Mouse (Mus musculus) lung, embryonic 16.5 days (tissue): ENCODE results near the gene Zfyve28. TPM values are rescaled to one million over a fixed set of nuclear protein-coding genes. Genes with fewer than 3 reads are reported as not detected.

Experiments
- ATAC-seq: fragments of 200-750 bp; cut with Nextera tagmentation; 2 replicates; pipeline ENCODE4 v1.8.0; 2017; ENCODE audit warnings: low read depth, mild to moderate bottlenecking, moderate library complexity
- H3K27ac ChIP-seq: fragments of 300-500 bp; sonication (generic); 2 replicates; pipeline ENCODE4 v1.5.1; 2014; ENCODE audit warnings: mild to moderate bottlenecking, control low read depth, low read length
- H3K27me3 ChIP-seq: fragments of 300-500 bp; sonication (generic); 2 replicates; pipeline ENCODE4 v1.6.1; 2014; ENCODE audit warnings: low read depth, low read length, mixed read lengths; ENCODE audit not compliant: control insufficient read depth, insufficient read depth
- H3K36me3 ChIP-seq: fragments of 300-500 bp; sonication (generic); 2 replicates; pipeline ENCODE4 v1.6.1; 2014; ENCODE audit warnings: low read length; ENCODE audit not compliant: control insufficient read depth, insufficient read depth
- H3K4me1 ChIP-seq: fragments of 300-500 bp; sonication (generic); replicated peaks from 2 replicates; pipeline ENCODE4 v1.6.1; 2014; ENCODE audit warnings: low read length, mixed read lengths; ENCODE audit not compliant: control insufficient read depth, insufficient read depth
- H3K4me2 ChIP-seq: fragments of 300-500 bp; sonication (generic); 2 replicates; pipeline ENCODE4 v1.6.1; 2014; ENCODE audit warnings: low read depth, low read length, control low read depth
- H3K4me3 ChIP-seq: fragments of 300-500 bp; sonication (generic); 2 replicates; pipeline ENCODE4 v1.5.1; 2014; ENCODE audit warnings: mild to moderate bottlenecking, low read length, control low read depth
- H3K9ac ChIP-seq: fragments of 300-500 bp; sonication (generic); 2 replicates; pipeline ENCODE4 v1.6.1; 2014; ENCODE audit warnings: low read length, control low read depth
- H3K9me3 ChIP-seq: fragments of 300-500 bp; sonication (generic); 2 replicates; pipeline ENCODE4 v1.6.1; 2016; ENCODE audit warnings: low read length; ENCODE audit not compliant: control insufficient read depth
- WGBS: fragments of 180-500 bp; shearing (Covaris S2); extraction: QIAGEN DNeasy Blood & Tissue Kit; methylation state at CpG from one replicate; pipeline ENCODE4 v1.1.7; 2014; 5-methylcytosine and 5-hydroxymethylcytosine counted together
- polyA plus RNA-seq: library from polyadenylated mRNA; unstranded; fragments of >200 nt; fragmentation: Nextera tagmentation; extraction: Ambion mirVana; gene quantifications from 2 replicates; pipeline ENCODE4 v1.2.1, GENCODE M21; 2015

Zfyve28 gene
- polyA plus RNA-seq, 1 experiment from 2014 or later, result 0.26 TPM

DNA sequence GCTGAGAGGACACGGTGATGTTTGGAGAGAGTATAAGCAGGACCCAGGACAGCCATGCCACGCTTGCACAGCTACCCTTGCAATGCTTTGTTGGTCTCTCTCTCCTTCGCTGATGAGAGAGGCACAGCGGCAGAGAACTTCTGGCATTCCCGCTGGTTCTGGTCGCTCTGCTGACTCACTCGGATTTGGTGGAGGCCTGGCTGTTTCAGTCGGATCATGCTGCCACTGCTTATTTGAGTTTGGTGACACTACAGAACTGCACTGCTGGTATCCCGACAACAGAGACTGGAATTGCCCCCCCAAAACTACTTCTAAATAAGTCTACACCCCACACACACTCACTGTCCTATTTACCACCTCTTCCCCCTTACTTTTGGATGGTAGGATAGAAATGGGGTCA, 9.0 kb downstream of the Zfyve28 start:
- no peak overlapping the region for H3K4me3 ChIP-seq
- H3K9ac ChIP-seq, result no peak overlapping the region
- no peaks in the 10 kb centered on the region for H3K36me3 ChIP-seq
- H3K4me2 ChIP-seq, result no peak overlapping the region
- no peaks in the 10 kb centered on the region for H3K9me3 ChIP-seq
- 80% methylated on average over 9 of the region's 9 CpGs for WGBS
- no peaks in the 10 kb centered on the region for H3K4me1 ChIP-seq
- ATAC-seq, result no peak
- no peak overlapping the region for H3K27ac ChIP-seq
- H3K27me3 ChIP-seq, result no peaks in the 10 kb centered on the region

DNA sequence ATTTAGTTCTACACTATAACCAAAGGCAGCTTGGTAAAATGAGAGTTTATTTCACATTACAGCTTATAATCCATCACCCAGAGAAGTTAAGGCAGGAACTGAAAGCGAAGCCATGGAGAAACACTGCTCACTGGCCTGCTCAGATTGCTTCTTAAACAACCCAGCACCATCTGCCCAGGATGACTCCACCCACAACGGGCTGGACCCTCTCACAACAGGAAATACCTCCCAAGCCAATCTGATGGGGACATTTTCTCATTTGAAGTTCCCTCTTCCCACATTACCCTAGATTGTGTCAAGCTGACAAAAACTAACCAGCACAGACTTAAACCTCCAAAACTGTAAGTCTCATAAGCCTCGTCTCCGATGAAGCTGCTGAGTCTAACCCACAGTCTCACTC, 10.2 kb downstream of the Zfyve28 start:
- Histone ChIP-seq H3K4me3 (no peak overlapping the region), H3K9me3 (no peaks in the 10 kb centered on the region), H3K27ac (no peak overlapping the region), H3K27me3 (no peaks in the 10 kb centered on the region), H3K4me1 (no peaks in the 10 kb centered on the region), H3K36me3 (no peaks in the 10 kb centered on the region), H3K9ac (no peak overlapping the region), H3K4me2 (no peak overlapping the region)
- 58% methylated on average over 4 of the region's 4 CpGs for WGBS
- no peak for ATAC-seq

DNA sequence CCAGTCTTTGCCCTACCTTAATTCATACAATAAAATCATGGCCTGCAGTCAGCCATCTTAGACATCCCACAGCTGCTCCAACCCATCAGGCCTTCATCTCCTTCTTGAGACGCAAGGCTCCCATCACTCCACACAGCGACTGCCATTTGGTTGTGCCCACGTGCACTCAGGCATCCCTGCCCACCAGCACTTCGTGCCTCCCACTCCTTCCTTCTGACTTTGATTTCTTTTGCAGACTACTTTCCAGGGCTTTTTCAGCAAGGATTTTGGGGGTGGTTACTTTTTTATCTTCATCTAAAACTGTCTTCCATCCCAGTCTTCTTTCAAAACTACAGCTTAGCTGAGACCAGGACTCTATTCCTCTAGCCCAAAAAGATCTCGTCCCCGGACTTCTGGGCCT, 11.5 kb downstream of the Zfyve28 start:
- no peaks in the 10 kb centered on the region for H3K36me3 ChIP-seq
- no peak overlapping the region for H3K4me3 ChIP-seq
- WGBS, result 53% methylated on average over 6 of the region's 6 CpGs
- ATAC-seq, result no peak
- H3K9ac ChIP-seq, result no peak overlapping the region
- no peaks in the 10 kb centered on the region for H3K4me1 ChIP-seq
- no peak overlapping the region for H3K4me2 ChIP-seq
- no peaks in the 10 kb centered on the region for H3K9me3 ChIP-seq
- H3K27ac ChIP-seq, result no peak overlapping the region
- H3K27me3 ChIP-seq, result no peaks in the 10 kb centered on the region

DNA sequence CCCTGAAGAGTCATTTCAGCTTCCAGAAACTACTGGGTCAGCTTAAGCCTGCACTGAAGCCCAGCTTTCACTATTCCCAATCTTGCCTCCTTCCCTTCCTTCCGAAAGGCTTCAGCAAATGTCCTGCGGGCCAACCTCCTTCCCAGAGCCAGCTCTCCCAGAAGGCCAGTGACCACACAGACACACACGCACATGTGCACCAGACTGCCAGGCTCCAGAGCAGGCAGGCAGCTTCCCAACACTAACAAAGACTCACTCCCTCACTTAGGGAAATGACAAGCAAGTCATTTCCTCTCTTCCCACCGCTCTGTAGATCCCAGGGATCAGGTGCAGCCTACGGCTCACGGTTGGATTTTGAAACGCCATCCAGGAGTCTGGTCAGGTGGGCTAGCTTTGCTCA, 12.1 kb downstream of the Zfyve28 start:
- Histone ChIP-seq H3K27ac (no peak overlapping the region), H3K4me2 (no peak overlapping the region), H3K9ac (no peak overlapping the region), H3K36me3 (no peaks in the 10 kb centered on the region), H3K9me3 (no peaks in the 10 kb centered on the region), H3K4me1 (no peaks in the 10 kb centered on the region), H3K4me3 (no peak overlapping the region), H3K27me3 (no peaks in the 10 kb centered on the region)
- ATAC-seq, result no peak
- WGBS, result 55% methylated on average over 7 of the region's 7 CpGs

DNA sequence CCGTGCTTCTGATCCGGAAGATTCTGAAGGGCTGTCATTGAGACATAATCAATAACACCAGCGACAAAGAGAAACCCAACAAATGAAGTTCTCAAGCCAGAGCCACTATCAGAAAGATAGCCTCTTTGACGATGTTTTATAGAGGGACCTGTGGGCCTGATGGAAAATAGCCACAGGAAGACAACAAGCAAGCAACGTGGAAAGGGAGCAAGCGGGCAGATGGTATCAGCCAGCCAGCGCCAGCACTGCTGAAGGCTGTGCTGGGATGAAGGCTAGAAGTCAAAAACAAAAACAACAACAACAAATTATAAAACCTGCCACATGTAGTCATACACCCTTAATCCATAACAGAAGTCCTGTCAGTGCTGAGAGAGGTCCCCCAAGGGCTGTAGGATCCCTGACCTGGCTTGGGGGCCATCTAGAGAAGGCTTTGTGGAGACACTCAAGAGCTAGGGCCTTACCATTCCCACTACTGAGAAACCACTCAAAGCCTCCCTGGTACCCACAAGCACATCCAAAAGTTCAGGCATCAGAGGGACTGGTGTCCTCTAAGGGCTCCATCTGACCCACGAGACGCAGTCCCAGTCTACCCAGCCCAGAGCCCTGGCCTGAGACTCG, 13.5 kb downstream of the Zfyve28 start:
- H3K4me2 ChIP-seq, result no peak overlapping the region
- ATAC-seq, result no peak
- WGBS, result 79% methylated on average over 10 of the region's 10 CpGs
- no peak overlapping the region for H3K27ac ChIP-seq
- no peaks in the 10 kb centered on the region for H3K4me1 ChIP-seq
- no peaks in the 10 kb centered on the region for H3K9me3 ChIP-seq
- no peak overlapping the region for H3K9ac ChIP-seq
- H3K27me3 ChIP-seq, result no peaks in the 10 kb centered on the region
- no peak overlapping the region for H3K4me3 ChIP-seq
- H3K36me3 ChIP-seq, result no peaks in the 10 kb centered on the region

DNA sequence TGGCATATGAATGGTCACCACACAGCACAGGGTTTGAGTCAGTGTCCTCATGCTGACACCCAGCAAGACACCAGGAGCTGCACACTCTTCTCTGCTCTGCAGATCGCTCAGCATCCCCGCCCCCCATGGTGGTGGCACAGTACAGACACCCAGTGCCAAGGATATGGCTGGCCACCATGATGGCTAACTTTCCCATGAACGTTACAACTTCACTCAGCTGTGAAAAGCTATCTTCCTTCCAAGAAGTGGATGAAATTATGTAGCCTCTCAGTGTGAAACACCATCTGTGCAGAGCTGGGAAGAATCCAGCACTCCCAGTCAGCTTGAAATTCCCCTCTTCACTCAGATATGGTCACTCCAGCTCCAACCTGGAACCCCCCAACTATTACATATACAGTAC, 14.0 kb downstream of the Zfyve28 start:
- Histone ChIP-seq H3K9me3 (no peaks in the 10 kb centered on the region), H3K4me1 (no peaks in the 10 kb centered on the region), H3K9ac (no peak overlapping the region), H3K36me3 (no peaks in the 10 kb centered on the region), H3K4me3 (no peak overlapping the region), H3K27me3 (no peaks in the 10 kb centered on the region), H3K27ac (no peak overlapping the region), H3K4me2 (no peak overlapping the region)
- WGBS, result 76% methylated on average over 3 of the region's 3 CpGs
- no peak for ATAC-seq

DNA sequence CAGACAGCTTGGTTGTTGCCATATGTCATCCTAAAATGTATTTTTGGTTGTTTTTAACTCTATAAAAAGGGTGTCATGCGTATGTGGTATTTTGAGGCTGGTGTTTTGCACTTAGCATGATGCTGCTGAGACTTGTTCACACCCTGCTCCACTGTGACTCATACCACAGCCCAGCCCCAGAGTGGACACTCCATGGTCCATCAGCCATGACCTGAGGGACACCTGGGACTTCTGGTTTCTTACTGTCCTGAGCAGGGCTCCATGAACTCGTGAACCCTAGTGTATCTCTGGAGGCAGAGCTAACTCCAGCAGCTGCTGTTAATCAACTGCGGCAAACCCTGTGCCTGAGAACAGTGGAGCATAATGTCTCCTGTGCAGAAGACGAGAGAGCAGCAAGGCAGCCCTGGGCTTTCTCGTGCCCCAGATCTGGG, 15.0 kb downstream of the Zfyve28 start:
- no peak overlapping the region for H3K9ac ChIP-seq
- no peaks in the 10 kb centered on the region for H3K27me3 ChIP-seq
- WGBS, result 68% methylated on average over 5 of the region's 5 CpGs
- no peak overlapping the region for H3K27ac ChIP-seq
- no peak overlapping the region for H3K4me2 ChIP-seq
- no peaks in the 10 kb centered on the region for H3K9me3 ChIP-seq
- no peak overlapping the region for H3K4me3 ChIP-seq
- no peak for ATAC-seq
- no peaks in the 10 kb centered on the region for H3K36me3 ChIP-seq
- H3K4me1 ChIP-seq, result no peaks in the 10 kb centered on the region

DNA sequence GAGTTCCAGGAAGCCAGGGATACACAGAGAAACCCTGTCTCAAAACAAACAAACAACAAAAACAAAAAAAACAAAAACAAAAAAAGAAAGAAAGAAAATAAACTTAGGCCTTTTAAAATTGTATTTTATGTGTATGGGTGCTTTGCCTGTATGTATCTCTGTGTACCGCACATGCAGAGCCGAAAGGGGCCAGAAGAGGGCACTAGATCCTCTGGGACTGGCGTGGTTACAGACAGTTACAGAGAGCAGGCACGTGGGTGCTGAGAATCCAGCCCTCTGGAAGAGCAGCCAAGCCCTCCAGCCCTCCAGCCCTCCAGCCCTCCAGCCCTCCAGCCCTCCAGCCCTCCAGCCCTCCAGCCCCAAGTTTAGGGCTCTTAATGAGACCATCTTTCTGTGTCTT, 16.5 kb downstream of the Zfyve28 start:
- Histone ChIP-seq H3K36me3 (no peaks in the 10 kb centered on the region), H3K9ac (no peak overlapping the region), H3K4me1 (no peaks in the 10 kb centered on the region), H3K4me2 (no peak overlapping the region), H3K27ac (no peak overlapping the region), H3K27me3 (no peaks in the 10 kb centered on the region), H3K9me3 (no peaks in the 10 kb centered on the region), H3K4me3 (no peak overlapping the region)
- no peak for ATAC-seq
- WGBS, result 27% methylated on average over 4 of the region's 4 CpGs

DNA sequence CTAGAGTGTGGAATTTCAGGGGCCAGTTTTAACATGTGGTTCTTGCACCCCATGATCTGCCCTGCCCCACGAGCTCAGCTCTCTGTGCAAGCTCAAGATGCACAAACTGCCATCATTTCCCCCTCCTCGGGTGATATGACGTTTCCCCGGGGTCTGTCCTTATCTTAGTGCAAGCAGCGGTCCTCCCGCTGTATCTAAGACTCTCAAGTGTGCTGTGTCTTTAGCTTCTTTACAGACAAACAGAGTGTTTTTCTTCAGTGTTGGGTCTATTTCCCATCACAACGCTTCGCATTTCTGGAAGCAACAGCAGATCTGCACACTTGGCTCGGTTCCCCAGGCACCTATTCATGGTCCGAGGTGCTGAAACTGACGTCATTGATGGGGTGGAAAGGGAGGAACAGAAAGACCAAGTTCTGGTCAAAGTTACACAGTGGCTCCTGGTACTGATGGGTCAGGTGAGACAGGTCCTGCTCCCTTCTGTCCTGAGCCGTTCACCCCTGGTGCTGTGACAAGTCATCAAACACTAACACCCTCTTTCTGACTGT, 18.3 kb downstream of the Zfyve28 start:
- 48% methylated on average over 12 of the region's 12 CpGs for WGBS
- Histone ChIP-seq H3K9ac (no peak overlapping the region), H3K27me3 (no peaks in the 10 kb centered on the region), H3K4me2 (no peak overlapping the region), H3K27ac (no peak overlapping the region), H3K4me3 (no peak overlapping the region), H3K36me3 (no peaks in the 10 kb centered on the region), H3K4me1 (no peaks in the 10 kb centered on the region), H3K9me3 (no peaks in the 10 kb centered on the region)
- no peak for ATAC-seq
